Comparison of ENCODE assay signal across 8 mouse cellular contexts in genomic region chr2:85036507-85037046, GRCm38 (mm10). TPM values are rescaled to one million over a fixed set of nuclear protein-coding genes. Genes with fewer than 3 reads are reported as not detected.
A peak's percentile ranks its signal among the peaks of the same experiment; 100 is the strongest.
DNase-seq lines count a peak whose midpoint lies in the region; ATAC-seq and TF ChIP-seq lines count a peak whose summit lies in the region.

No protein-coding gene starts in this region.

- 4% methylated on average over 11 of the region's 11 CpGs for WGBS in lung, embryonic 14.5 days
- WGBS in embryonic facial prominence, embryonic 13.5 days = 6% methylated on average over 11 of the region's 11 CpGs
- 10% methylated on average over 11 of the region's 11 CpGs for WGBS in intestine, embryonic 14.5 days
- 10% methylated on average over 11 of the region's 11 CpGs for WGBS in neural tube, embryonic 12.5 days

- H3K4me2 ChIP-seq in lung, embryonic 14.5 days = peak overlapping the region; percentile 76
- peak overlapping the region; percentile 82 for H3K4me2 ChIP-seq in embryonic facial prominence, embryonic 13.5 days
- peak overlapping the region; percentile 58 for H3K4me2 ChIP-seq in intestine, embryonic 14.5 days (ENCODE audit: low read length)
- H3K4me2 ChIP-seq in neural tube, embryonic 12.5 days (replicated peaks) = peak overlapping the region; percentile 72

- H3K4me3 ChIP-seq in lung, embryonic 14.5 days (ENCODE audit: low read depth, low read length) = peak overlapping the region; percentile 74
- H3K4me3 ChIP-seq in embryonic facial prominence, embryonic 13.5 days = peak overlapping the region; percentile 76
- H3K4me3 ChIP-seq in intestine, embryonic 14.5 days (ENCODE audit: low read depth, low read length) = peak overlapping the region; percentile 55
- H3K4me3 ChIP-seq in neural tube, embryonic 12.5 days = peak overlapping the region; percentile 68

- peak overlapping the region; percentile 86; the same call in 1 of the 2 replicates for H3K27ac ChIP-seq in lung, embryonic 14.5 days (ENCODE audit: low read depth)
- peak overlapping the region; percentile 88 for H3K27ac ChIP-seq in embryonic facial prominence, embryonic 13.5 days
- H3K27ac ChIP-seq in intestine, embryonic 14.5 days (ENCODE audit: low read depth) = peak overlapping the region; percentile 68; the same call in 1 of the 2 replicates
- no peak overlapping the region for H3K27ac ChIP-seq in neural tube, embryonic 12.5 days

- no peak for DNase-seq in lung, embryonic 14.5 days
- DNase-seq in lung, postnatal 36 days = no peak
- no peak for DNase-seq in intestine, embryonic 14.5 days (ENCODE audit: low spot score)
- DNase-seq in cerebellum, postnatal 25 days = no peak
- DNase-seq in spleen, postnatal 4 days (ENCODE audit: low spot score in 2 of 2) = no peak
- no peak for DNase-seq in lung, postnatal 25 days (ENCODE audit: low spot score)

- peaks cover 31% of the 10 kb centered on the region for H3K36me3 ChIP-seq in lung, embryonic 14.5 days (ENCODE audit: insufficient read depth)
- peaks cover 28% of the 10 kb centered on the region for H3K36me3 ChIP-seq in embryonic facial prominence, embryonic 13.5 days
- H3K36me3 ChIP-seq in intestine, embryonic 14.5 days (ENCODE audit: control insufficient read depth, insufficient read depth, low read length) = peaks cover 29% of the 10 kb centered on the region
- peaks cover 24% of the 10 kb centered on the region for H3K36me3 ChIP-seq in neural tube, embryonic 12.5 days

- no peak for TF ChIP-seq CTCF in lung, embryonic 14.5 days (IDR thresholded peaks at IDR 0.05; ENCODE audit: low read depth)

- peak overlapping the region; percentile 88 for H3K9ac ChIP-seq in lung, embryonic 14.5 days
- H3K9ac ChIP-seq in embryonic facial prominence, embryonic 13.5 days = peak overlapping the region; percentile 93
- H3K9ac ChIP-seq in intestine, embryonic 14.5 days (ENCODE audit: low read length) = peak overlapping the region; percentile 83
- peak overlapping the region; percentile 80 for H3K9ac ChIP-seq in neural tube, embryonic 12.5 days

- H3K27me3 ChIP-seq in lung, embryonic 14.5 days (ENCODE audit: insufficient read depth, low read length) = no peaks in the 10 kb centered on the region
- H3K27me3 ChIP-seq in embryonic facial prominence, embryonic 13.5 days = no peaks in the 10 kb centered on the region
- no peaks in the 10 kb centered on the region for H3K27me3 ChIP-seq in intestine, embryonic 14.5 days (replicated peaks; ENCODE audit: control insufficient read depth, insufficient read depth, low read length)
- H3K27me3 ChIP-seq in neural tube, embryonic 12.5 days (replicated peaks) = no peaks in the 10 kb centered on the region

- H3K9me3 ChIP-seq in lung, embryonic 14.5 days (ENCODE audit: low read depth, low read length) = no peaks in the 10 kb centered on the region
- no peaks in the 10 kb centered on the region for H3K9me3 ChIP-seq in embryonic facial prominence, embryonic 13.5 days
- H3K9me3 ChIP-seq in intestine, embryonic 14.5 days (ENCODE audit: control insufficient read depth, low read length) = no peaks in the 10 kb centered on the region
- no peaks in the 10 kb centered on the region for H3K9me3 ChIP-seq in neural tube, embryonic 12.5 days

- ATAC-seq in lung, embryonic 14.5 days (ENCODE audit: insufficient read depth) = peak; percentile 48
- ATAC-seq in embryonic facial prominence, embryonic 13.5 days (ENCODE audit: insufficient number of reproducible peaks, insufficient read depth, low FRiP score, low TSS enrichment, low read depth) = no peak
- ATAC-seq in intestine, embryonic 14.5 days (replicated peaks; ENCODE audit: low FRiP score, low TSS enrichment, low read depth) = peak; percentile 33
- peak; percentile 33 for ATAC-seq in neural tube, embryonic 12.5 days (ENCODE audit: low FRiP score, low read depth)

- peaks cover 14% of the 10 kb centered on the region; the same call in 1 of the 2 replicates for H3K4me1 ChIP-seq in lung, embryonic 14.5 days (ENCODE audit: insufficient read depth)
- H3K4me1 ChIP-seq in embryonic facial prominence, embryonic 13.5 days = peaks cover 18% of the 10 kb centered on the region
- peaks cover 9% of the 10 kb centered on the region for H3K4me1 ChIP-seq in intestine, embryonic 14.5 days (replicated peaks; ENCODE audit: control insufficient read depth, insufficient read depth, low read length)
- H3K4me1 ChIP-seq in neural tube, embryonic 12.5 days = peaks cover 14% of the 10 kb centered on the region; the same call in 1 of the 2 replicates

RNA-seq across cellular contexts. Expression of gene Ssrp1, which starts 0.5 kb away (rescaled TPM):
- polyA plus RNA-seq in lung, embryonic 14.5 days (2014; fragmentation: Nextera tagmentation; extraction: Ambion mirVana) = 346 and 352 TPM in 2 replicates
- 291 and 303 TPM in 2 replicates for polyA plus RNA-seq in embryonic facial prominence, embryonic 13.5 days (2015; fragmentation: Nextera tagmentation; extraction: Ambion mirVana)
- polyA plus RNA-seq in intestine, embryonic 14.5 days (2014; fragmentation: Nextera tagmentation; extraction: Ambion mirVana) = 308 and 334 TPM in 2 replicates
- 237 and 239 TPM in 2 replicates for polyA plus RNA-seq in neural tube, embryonic 12.5 days (2016; fragmentation: Nextera tagmentation; extraction: Ambion mirVana)

RNA-seq across cellular contexts. Expression of gene P2rx3, which starts 0.7 kb away (rescaled TPM):
- 0.43 and 0.77 TPM in 2 replicates for polyA plus RNA-seq in lung, embryonic 14.5 days (2014; fragmentation: Nextera tagmentation; extraction: Ambion mirVana)
- polyA plus RNA-seq in embryonic facial prominence, embryonic 13.5 days (2015; fragmentation: Nextera tagmentation; extraction: Ambion mirVana) = 1.1 and 1.6 TPM in 2 replicates
- 0.62 and 2.0 TPM in 2 replicates for polyA plus RNA-seq in intestine, embryonic 14.5 days (2014; fragmentation: Nextera tagmentation; extraction: Ambion mirVana)
- polyA plus RNA-seq in neural tube, embryonic 12.5 days (2016; fragmentation: Nextera tagmentation; extraction: Ambion mirVana) = 40.0 and 51.0 TPM in 2 replicates

RNA-seq across cellular contexts. Expression of gene Tnks1bp1, which starts 11.2 kb away (rescaled TPM):
- 10.6 and 13.7 TPM in 2 replicates for polyA plus RNA-seq in lung, embryonic 14.5 days (2014; fragmentation: Nextera tagmentation; extraction: Ambion mirVana)
- polyA plus RNA-seq in embryonic facial prominence, embryonic 13.5 days (2015; fragmentation: Nextera tagmentation; extraction: Ambion mirVana) = 35.5 and 42.2 TPM in 2 replicates
- 11.7 and 15.3 TPM in 2 replicates for polyA plus RNA-seq in intestine, embryonic 14.5 days (2014; fragmentation: Nextera tagmentation; extraction: Ambion mirVana)
- 30.1 and 32.2 TPM in 2 replicates for polyA plus RNA-seq in neural tube, embryonic 12.5 days (2016; fragmentation: Nextera tagmentation; extraction: Ambion mirVana)

RNA-seq across cellular contexts. Expression of gene Prg3, which starts 48.6 kb away (rescaled TPM):
- polyA plus RNA-seq in lung, embryonic 14.5 days (2014; fragmentation: Nextera tagmentation; extraction: Ambion mirVana) = not detected in 2 replicates
- 0.66 TPM in 1 of 2 replicates, not detected in the other for polyA plus RNA-seq in embryonic facial prominence, embryonic 13.5 days (2015; fragmentation: Nextera tagmentation; extraction: Ambion mirVana)
- polyA plus RNA-seq in intestine, embryonic 14.5 days (2014; fragmentation: Nextera tagmentation; extraction: Ambion mirVana) = not detected in 2 replicates
- 0.46 TPM in 1 of 2 replicates, not detected in the other for polyA plus RNA-seq in neural tube, embryonic 12.5 days (2016; fragmentation: Nextera tagmentation; extraction: Ambion mirVana)

RNA-seq across cellular contexts. Expression of gene Prg2, which starts 56.3 kb away (rescaled TPM):
- 0.23 TPM in 1 of 2 replicates, not detected in the other for polyA plus RNA-seq in lung, embryonic 14.5 days (2014; fragmentation: Nextera tagmentation; extraction: Ambion mirVana)
- 0.44 and 0.94 TPM in 2 replicates for polyA plus RNA-seq in embryonic facial prominence, embryonic 13.5 days (2015; fragmentation: Nextera tagmentation; extraction: Ambion mirVana)
- polyA plus RNA-seq in intestine, embryonic 14.5 days (2014; fragmentation: Nextera tagmentation; extraction: Ambion mirVana) = not detected in 2 replicates
- 0.83 and 1.3 TPM in 2 replicates for polyA plus RNA-seq in neural tube, embryonic 12.5 days (2016; fragmentation: Nextera tagmentation; extraction: Ambion mirVana)

Comparison
In these comparisons a context has a peak if more than half of its experiments do, and no peak if none do; other contexts are left out.
1. RNA of gene P2rx3, which starts 0.7 kb away (polyA plus RNA-seq): 40.0 to 51.0 TPM in neural tube, embryonic 12.5 days; 1.1 to 1.6 TPM in embryonic facial prominence, embryonic 13.5 days, 0.62 to 2.0 TPM in intestine, embryonic 14.5 days and 0.43 to 0.77 TPM in lung, embryonic 14.5 days; every median in the first group is over 10 times any median in the second.
2. Peak in every context shown above with its lines, with median percentiles within 50 percentile points of each other: H3K4me2 ChIP-seq, H3K4me3 ChIP-seq and H3K9ac ChIP-seq.